Mouse (Mus musculus) adrenal gland, adult 2 months (tissue): ENCODE data around the gene Ccer1. TPM values are rescaled to one million over a fixed set of nuclear protein-coding genes. Genes with fewer than 3 reads are reported as not detected.
"Not testable (repeated sequence)": the region's sequence is repeated elsewhere in the genome, so short reads cannot be mapped to it uniquely, and the experiment has no call there.

ENCODE experiments used
- DNase-seq: peaks from one replicate; pipeline ENCODE4 v3.0.0; 2021
- long read RNA-seq: library from polyadenylated mRNA; stranded (forward); transcript quantifications from one replicate; pipeline ENCODE4 v2.0.0, GENCODE M21; 2021
- polyA plus RNA-seq: library from polyadenylated mRNA; depleted of rRNA; stranded (reverse); fragments of >200 nt; gene quantifications from 2 replicates; pipeline ENCODE4 v1.2.3, GENCODE M21; 2012; rRNA removed
- total RNA-seq, 2 experiments: library from RNA; stranded (reverse); gene quantifications; 2 replicates each; pipeline ENCODE4 v1.2.3; 2021

Ccer1 gene
- total RNA-seq (not detected), polyA plus RNA-seq (not detected in 2 replicates)
- long read RNA-seq, result 0 reads

- no peak for DNase-seq
Observed at GRCm38 (mm10) chr10:97692913-97693312, at the start of gene Ccer1. TSS of gene Ccer1 (plus strand) at chr10:97693059.

- no peak for DNase-seq
Observed at GRCm38 (mm10) chr10:97643768-97644167, 49.1 kb upstream of the Ccer1 start, which contains the start of gene Epyc. TSS of gene Epyc (plus strand) at chr10:97644068.

GRCm38 (mm10) chr10:97650334-97650733 lies 42.5 kb upstream of the Ccer1 start:
- DNase-seq, result no peak

- DNase-seq, result peak; percentile 72
Observed at GRCm38 (mm10) chr10:97659489-97659888, 33.4 kb upstream of the Ccer1 start.

GRCm38 (mm10) chr10:97668656-97669055 lies 24.2 kb upstream of the Ccer1 start:
- no peak for DNase-seq

GRCm38 (mm10) chr10:97670202-97670601 lies 22.7 kb upstream of the Ccer1 start:
- no peak for DNase-seq

- no peak for DNase-seq
Observed at GRCm38 (mm10) chr10:97673239-97673638, 19.6 kb upstream of the Ccer1 start.

- DNase-seq, result no peak
Observed at GRCm38 (mm10) chr10:97682981-97683380, 9.9 kb upstream of the Ccer1 start.

- DNase-seq, result no peak
Observed at GRCm38 (mm10) chr10:97687198-97687597, 5.7 kb upstream of the Ccer1 start.

- no peak for DNase-seq
Observed at GRCm38 (mm10) chr10:97689425-97689824, 3.4 kb upstream of the Ccer1 start.

- no peak for DNase-seq
Observed at GRCm38 (mm10) chr10:97693398-97694135, 708 bp downstream of the Ccer1 start.

- no peak for DNase-seq
Observed at GRCm38 (mm10) chr10:97702321-97702720, 9.5 kb downstream of the Ccer1 start.

- no peak for DNase-seq
Observed at GRCm38 (mm10) chr10:97704562-97704961, 11.7 kb downstream of the Ccer1 start.

GRCm38 (mm10) chr10:97712687-97713086 lies 19.8 kb downstream of the Ccer1 start:
- peak; percentile 11 for DNase-seq

- no peak for DNase-seq
Observed at GRCm38 (mm10) chr10:97714584-97714983, 21.7 kb downstream of the Ccer1 start.

- no peak for DNase-seq
Observed at GRCm38 (mm10) chr10:97715289-97715906, 22.5 kb downstream of the Ccer1 start.

GRCm38 (mm10) chr10:97717233-97717632 lies 24.4 kb downstream of the Ccer1 start:
- DNase-seq, result no peak

- no peak for DNase-seq
Observed at GRCm38 (mm10) chr10:97718021-97718420, 25.2 kb downstream of the Ccer1 start.

GRCm38 (mm10) chr10:97720625-97721024 lies 27.8 kb downstream of the Ccer1 start:
- DNase-seq, result no peak

- no peak for DNase-seq
Observed at GRCm38 (mm10) chr10:97722709-97723108, 29.9 kb downstream of the Ccer1 start.

GRCm38 (mm10) chr10:97725929-97726328 lies 33.1 kb downstream of the Ccer1 start:
- DNase-seq, result no peak

- DNase-seq, result not testable (repeated sequence)
Observed at GRCm38 (mm10) chr10:97726655-97727054, 33.8 kb downstream of the Ccer1 start, which contains the start of gene C030005K15Rik. TSS of gene C030005K15Rik (minus strand) at chr10:97726755.
